Mouse (Mus musculus) megakaryocyte, embryonic 14.5 days (primary cell): ENCODE measurements around the gene 2900026A02Rik.

ENCODE experiments used
- FLI1 ChIP-seq: IDR thresholded peaks from 2 replicates; pipeline ENCODE4 v1.6.1; 2012; ENCODE audit warnings: low read length, inconsistent platforms, mixed read lengths
- GATA1 ChIP-seq: IDR thresholded peaks from 3 replicates; pipeline ENCODE4 v1.6.1; 2012; ENCODE audit warnings: mixed read lengths, low read length, inconsistent platforms, borderline replicate concordance

- TF ChIP-seq GATA1 (no peak), FLI1 (no peak)
Observed at GRCm38 (mm10) chr5:113132635-113133041, 88.4 kb downstream of the 2900026A02Rik start.
